Mouse (Mus musculus) olfactory bulb, adult 2 months (tissue): Measurements from ENCODE around the gene Tesk2.
"Not testable (repeated sequence)": the region's sequence is repeated elsewhere in the genome, so short reads cannot be mapped to it uniquely, and the experiment has no call there.

Experiments used
- CTCF ChIP-seq: fragments of 200-500 bp; IDR thresholded peaks from 2 replicates; pipeline ENCODE4 v1.5.1; 2012; ENCODE audit warnings: low read depth, mild to moderate bottlenecking, low read length, moderate library complexity; ENCODE audit not compliant: insufficient read depth
- POLR2A ChIP-seq: fragments of 200-500 bp; IDR thresholded peaks from 2 replicates; pipeline ENCODE4 v1.6.1; 2012; ENCODE audit warnings: mild to moderate bottlenecking, low read depth, low read length, moderate library complexity; ENCODE audit not compliant: insufficient read depth

- not testable (repeated sequence) for TF ChIP-seq CTCF, POLR2A
These were observed 46.0 kb upstream of the Tesk2 start for GRCm38 (mm10) chr4:116674761-116675160.
